ENCODE assay signal across 1 mouse cellular context in genomic region chr5:24661457-24661856, GRCm38 (mm10).
TF ChIP-seq lines count a peak whose summit lies in the region.

No protein-coding gene starts in this region.

TF ChIP-seq in MEL, 35 proteins besides CTCF, POLR2A, EP300 and RAD21 (continued from another document):
- 0 out of 2 replicates have a peak, but pooled peaks have one; percentile 29 for TF ChIP-seq ETS1 (IDR thresholded peaks at IDR 0.05; ENCODE audit: low read depth, low read length)
- TF ChIP-seq USF2 (IDR thresholded peaks at IDR 0.05; ENCODE audit: borderline replicate concordance in 1 of 2, insufficient read depth in 1 of 2, low read depth in 1 of 2, low read length in 2 of 2), result 0 out of 4 replicates have a peak, but pooled peaks of 1 of the 2 experiments have one; percentile 43
- no peak for TF ChIP-seq SMC3 (IDR thresholded peaks at IDR 0.05; ENCODE audit: low read depth, low read length)
- no peak for TF ChIP-seq TBP (IDR thresholded peaks at IDR 0.05; ENCODE audit: low read depth, low read length)
- no peak for TF ChIP-seq POLR2AphosphoS2 (IDR thresholded peaks at IDR 0.05; ENCODE audit: low read length)
- TF ChIP-seq USF1 (IDR thresholded peaks at IDR 0.05; ENCODE audit: low read depth, low read length), result peak; percentile 84
- TF ChIP-seq SIN3A (IDR thresholded peaks at IDR 0.05; ENCODE audit: low read length), result peak; percentile 21; the same call in 1 of the 2 replicates
TF ChIP-seq in MEL: peak in this region for 7.
